ENCODE assay signal across 8 mouse cellular contexts in the genomic region with DNA sequence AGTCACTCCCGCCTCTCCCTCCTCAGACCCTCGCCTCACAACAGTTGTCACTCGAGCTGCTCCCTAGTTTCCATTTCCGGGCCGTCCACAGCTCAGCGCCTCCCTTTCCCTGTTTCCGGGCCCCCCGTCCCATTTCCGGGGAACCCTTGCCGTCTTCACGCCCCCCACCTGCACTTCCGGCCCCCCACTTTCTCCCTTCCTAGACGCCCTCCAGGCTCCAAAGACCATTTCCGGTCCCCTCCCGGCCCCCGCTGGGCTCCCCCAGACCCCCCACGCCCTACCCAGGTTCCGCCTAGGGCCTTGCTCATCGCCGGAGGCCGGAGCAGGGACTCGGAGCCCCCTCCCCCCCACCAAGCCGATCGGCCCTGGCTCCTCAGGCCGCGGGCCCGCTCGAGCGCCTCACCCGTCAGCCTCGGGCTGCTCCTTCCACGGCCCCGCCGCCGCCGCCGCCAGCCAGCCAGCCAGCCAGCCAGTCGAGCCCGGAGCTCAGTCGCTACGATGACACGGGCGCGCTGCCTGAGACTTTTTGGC. TPM values are rescaled to one million over a fixed set of nuclear protein-coding genes. Genes with fewer than 3 reads are reported as not detected.
DNase-seq lines count a peak whose midpoint lies in the region; ATAC-seq and TF ChIP-seq lines count a peak whose summit lies in the region.

No protein-coding gene starts in this region.

- no peak for TF ChIP-seq EP300 in ES-Bruce4 (IDR thresholded peaks at IDR 0.05; ENCODE audit: insufficient read depth, low read depth, low read length)

- H3K9ac ChIP-seq in ES-Bruce4 (ENCODE audit: low read depth, poor library complexity, severe bottlenecking), result peak overlapping the region; percentile 100

- H3K9me3 ChIP-seq in ES-Bruce4 (replicated peaks; ENCODE audit: control insufficient read depth, insufficient read depth, low read length, poor library complexity, severe bottlenecking), result no peaks in the 10 kb centered on the region
- no peaks in the 10 kb centered on the region for H3K9me3 ChIP-seq in hindbrain, embryonic 10.5 days

- peak; percentile 60 for ATAC-seq in frontal cortex, adult (ENCODE audit: low TSS enrichment)

- H3K4me1 ChIP-seq in ES-Bruce4 (ENCODE audit: control insufficient read depth, insufficient read depth, low read length), result peaks cover 3% of the 10 kb centered on the region
- peaks cover 18% of the 10 kb centered on the region for H3K4me1 ChIP-seq in hindbrain, embryonic 10.5 days (replicated peaks)

- H3K27ac ChIP-seq in ES-Bruce4 (ENCODE audit: insufficient read depth, low read length), result peak overlapping the region; percentile 73
- peak overlapping the region; percentile 99 for H3K27ac ChIP-seq in hindbrain, embryonic 10.5 days

- peak; percentile 59 for DNase-seq in cerebellum, adult 11 months
- peak; percentile 78 for DNase-seq in hindbrain, embryonic 10.5 days (ENCODE audit: low spot score)
- peak; percentile 60 to 64 for DNase-seq in layer of hippocampus, postnatal 25 days (ENCODE audit: extremely low spot score in 1 of 2, low spot score in 1 of 2)
- DNase-seq in lung, postnatal 14 days, result peak; percentile 72
- peak; percentile 62 for DNase-seq in ovary, postnatal 36 days (ENCODE audit: low spot score)
- DNase-seq in thymus, postnatal 14 days, result peak; percentile 93

- no peak for TF ChIP-seq POLR2A in ES-Bruce4 (IDR thresholded peaks at IDR 0.05; ENCODE audit: insufficient read depth, low read length)

- H3K36me3 ChIP-seq in ES-Bruce4 (ENCODE audit: control insufficient read depth, insufficient read depth, low read length, poor library complexity, severe bottlenecking), result peaks cover 16% of the 10 kb centered on the region
- peaks cover 20% of the 10 kb centered on the region for H3K36me3 ChIP-seq in hindbrain, embryonic 10.5 days

- peak overlapping the region; percentile 97 for H3K4me3 ChIP-seq in ES-Bruce4 (ENCODE audit: low read depth, low read length)
- peak overlapping the region; percentile 98 for H3K4me3 ChIP-seq in hindbrain, embryonic 10.5 days

- under 1% methylated on average over 44 of the region's 44 CpGs for WGBS in hindbrain, embryonic 10.5 days

- H3K27me3 ChIP-seq in ES-Bruce4 (ENCODE audit: control insufficient read depth, insufficient read depth, low read length, poor library complexity, severe bottlenecking), result no peaks in the 10 kb centered on the region
- no peaks in the 10 kb centered on the region for H3K27me3 ChIP-seq in hindbrain, embryonic 10.5 days (ENCODE audit: insufficient read depth, poor library complexity, severe bottlenecking)

- no peak for TF ChIP-seq CTCF in ES-Bruce4 (IDR thresholded peaks at IDR 0.05; ENCODE audit: low read depth, low read length)

RNA-seq across cellular contexts. Expression of a gene that starts 1.0 kb away (rescaled TPM):
- 11.1 and 13.5 TPM in 2 replicates for polyA plus RNA-seq in ES-Bruce4 (2011; ENCODE audit: insufficient read depth, insufficient read length, low read depth, missing spikeins)
- polyA plus RNA-seq in hindbrain, embryonic 10.5 days (2016; fragmentation: Nextera tagmentation; extraction: Ambion mirVana), result 10.8 and 14.5 TPM in 2 replicates
- total RNA-seq in layer of hippocampus, postnatal 25 days (2021), result 1 to 10 TPM; 2.4 to 3.0 TPM

RNA-seq across cellular contexts. Expression of a gene that starts 1.6 kb away (rescaled TPM):
- 665 and 675 TPM in 2 replicates for polyA plus RNA-seq in ES-Bruce4 (2011; ENCODE audit: insufficient read depth, insufficient read length, low read depth, missing spikeins)
- polyA plus RNA-seq in hindbrain, embryonic 10.5 days (2016; fragmentation: Nextera tagmentation; extraction: Ambion mirVana), result 68.1 and 80.0 TPM in 2 replicates
- total RNA-seq in layer of hippocampus, postnatal 25 days (2021), result 100 to 1,000 TPM; 182 to 184 TPM

Comparison
In these comparisons a context has a peak if more than half of its experiments do, and no peak if none do; other contexts are left out.
1. Peak in every context shown above with its lines: DNase-seq, ATAC-seq, H3K4me3 ChIP-seq and H3K27ac ChIP-seq.